Mouse (Mus musculus) embryo, embryonic 9.5 days (tissue): ENCODE data around the gene Pnmal1.

Experiments used
- DNase-seq: peaks from one replicate; pipeline ENCODE4 v3.0.0-alpha.2; 2017; ENCODE audit errors: extremely low spot score

The Pnmal1 gene

DNA sequence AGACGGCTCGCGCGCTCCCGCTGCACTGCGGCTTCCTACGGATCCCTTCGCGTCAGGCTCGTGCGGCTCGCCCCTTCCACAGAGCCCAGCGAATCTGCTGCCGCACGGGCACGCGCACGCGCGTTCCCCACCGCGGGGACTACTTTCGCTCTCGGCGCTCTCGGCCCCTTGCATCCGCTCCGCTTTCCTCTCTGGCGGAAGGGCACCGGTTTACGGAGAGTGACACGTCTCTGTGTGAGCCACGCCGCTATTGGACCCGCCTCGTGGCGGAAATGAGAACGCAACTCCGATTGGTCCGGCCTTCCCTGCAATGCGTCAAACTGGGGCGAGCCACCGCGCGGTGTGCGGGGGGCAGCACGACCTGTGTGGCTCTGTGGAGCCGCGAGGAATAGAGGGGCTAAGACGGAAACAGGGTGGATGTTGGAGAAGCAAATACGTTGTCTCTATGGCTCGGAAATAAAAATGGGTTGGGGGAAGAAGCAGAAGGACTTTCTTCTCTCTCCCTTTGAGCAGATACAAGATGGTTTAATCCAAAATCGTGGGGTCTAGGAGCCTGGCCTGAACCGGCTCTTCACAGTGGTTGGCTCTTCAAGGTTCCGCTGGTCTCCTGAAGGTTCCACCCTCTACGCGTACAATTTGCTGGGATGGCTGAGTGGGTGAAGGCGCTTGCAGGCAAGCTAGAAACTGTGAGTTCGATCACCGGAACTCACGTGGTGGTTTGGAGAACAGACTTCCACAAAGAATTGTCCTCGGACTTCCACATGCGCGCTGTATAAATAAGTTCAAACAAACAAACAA, 35.2 kb upstream of the Pnmal1 start, which contains the start of gene Calm3:
TSS of gene Calm3 (minus strand) at position 78 of the 798 bp plus-strand sequence.
- DNase-seq = peak; percentile 100

DNA sequence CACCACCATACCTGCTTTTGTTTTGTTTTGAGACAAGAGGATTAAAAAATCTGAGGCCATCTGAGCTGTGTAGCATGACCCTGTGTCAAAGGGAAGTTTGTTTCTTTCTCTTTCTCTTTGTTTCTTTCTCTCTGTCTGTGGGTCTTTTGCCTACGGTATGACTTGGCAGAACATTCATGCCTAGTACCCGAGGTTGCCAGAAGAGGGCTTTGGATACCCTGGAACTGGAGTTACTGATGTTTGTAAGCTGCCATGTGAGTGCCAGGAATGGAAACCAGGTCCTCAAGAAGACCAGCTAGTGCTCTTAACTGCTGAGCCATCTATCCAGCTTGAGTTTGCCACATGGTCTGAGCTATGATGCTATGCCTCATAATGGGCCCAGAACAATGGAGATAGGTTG, 31.1 kb upstream of the Pnmal1 start:
- no peak for DNase-seq

DNA sequence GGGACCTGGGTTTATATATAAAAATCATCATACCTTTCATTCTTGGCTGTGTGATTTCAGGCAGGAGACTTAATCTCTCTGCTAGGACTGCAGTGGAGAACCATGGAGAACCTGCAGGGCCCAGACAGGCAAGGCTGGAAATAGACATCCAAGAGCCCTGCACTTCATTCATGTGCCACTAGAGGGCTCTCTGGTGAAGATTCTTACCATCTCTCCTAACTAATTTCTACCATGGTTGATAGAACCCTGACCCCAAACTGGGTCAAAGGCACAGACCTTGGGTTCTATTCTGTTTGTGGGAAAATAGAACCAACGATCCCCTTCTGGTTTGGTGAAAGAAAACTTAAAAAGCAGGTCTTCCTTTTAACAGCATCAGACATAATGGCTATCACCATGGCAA, 28.6 kb upstream of the Pnmal1 start:
- DNase-seq = peak; percentile 68

DNA sequence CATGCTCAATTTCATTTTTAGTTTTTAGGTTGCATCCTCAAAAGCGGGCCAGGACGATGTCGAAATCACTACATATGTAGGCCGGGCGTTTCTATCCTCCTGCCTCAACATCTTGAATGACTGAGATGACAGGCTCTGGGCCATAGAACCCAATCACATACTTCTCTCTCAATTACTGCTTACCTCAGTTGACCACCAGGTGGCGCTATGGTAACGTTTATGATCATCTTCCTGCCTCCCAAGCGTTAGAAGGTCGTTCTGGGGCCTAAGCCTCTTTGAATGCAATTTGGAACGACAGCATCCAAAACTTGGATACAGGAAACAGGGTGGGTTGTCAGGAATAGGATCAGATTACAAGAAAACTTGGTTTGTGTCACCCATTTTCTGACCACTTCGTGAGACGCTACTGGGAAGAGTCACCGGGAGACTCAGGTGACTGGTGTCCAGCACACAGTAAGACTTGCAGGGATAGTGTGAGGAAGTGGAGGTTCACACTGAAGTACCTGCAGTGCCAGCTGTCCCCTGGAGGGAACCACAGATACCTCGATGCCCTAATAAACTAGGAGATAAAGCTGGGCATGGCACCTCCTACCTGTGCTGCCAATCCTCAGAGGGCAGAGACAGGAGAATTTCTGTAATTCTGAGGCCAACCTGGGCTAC, 27.4 kb upstream of the Pnmal1 start:
- DNase-seq = peak; percentile 82

DNA sequence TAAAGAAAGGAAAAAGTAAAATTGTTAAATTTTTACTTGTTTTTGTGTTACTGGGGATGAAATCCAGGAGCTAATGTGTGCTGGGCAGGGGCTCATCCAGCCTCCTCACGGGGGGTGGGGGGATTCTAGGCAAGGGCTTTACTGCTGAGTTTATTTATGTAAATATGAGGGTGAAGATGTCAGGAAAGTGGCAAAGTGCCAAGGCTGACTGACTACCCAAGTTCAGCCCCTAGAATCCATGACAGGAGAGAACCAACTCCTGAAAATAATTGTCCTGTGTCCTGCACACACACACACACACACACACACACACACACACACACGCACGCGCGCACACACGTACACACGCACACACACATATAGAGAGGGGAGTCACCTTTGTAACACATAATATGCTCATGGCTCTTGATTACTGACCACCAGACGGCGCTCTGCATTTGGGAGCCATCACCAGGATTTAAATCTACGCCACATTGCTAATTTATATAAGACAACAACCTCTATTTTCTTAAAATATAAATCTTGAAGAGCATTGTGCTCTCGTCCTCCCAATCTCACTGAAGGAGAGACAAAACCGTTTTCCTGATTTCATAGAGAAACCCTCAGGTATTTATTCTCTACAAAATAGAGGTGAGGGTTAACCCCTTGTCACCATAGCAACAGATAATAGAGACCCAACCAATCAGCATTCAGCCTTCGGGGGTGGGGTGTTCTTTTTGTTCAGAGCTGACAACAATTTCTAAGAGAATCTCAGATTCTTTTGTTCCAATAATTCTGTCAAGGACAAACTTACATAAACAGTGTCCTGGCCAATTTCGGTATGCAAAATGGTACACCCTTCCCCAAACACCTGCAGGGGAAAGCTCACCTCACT, 26.5 kb upstream of the Pnmal1 start:
- no peak for DNase-seq

DNA sequence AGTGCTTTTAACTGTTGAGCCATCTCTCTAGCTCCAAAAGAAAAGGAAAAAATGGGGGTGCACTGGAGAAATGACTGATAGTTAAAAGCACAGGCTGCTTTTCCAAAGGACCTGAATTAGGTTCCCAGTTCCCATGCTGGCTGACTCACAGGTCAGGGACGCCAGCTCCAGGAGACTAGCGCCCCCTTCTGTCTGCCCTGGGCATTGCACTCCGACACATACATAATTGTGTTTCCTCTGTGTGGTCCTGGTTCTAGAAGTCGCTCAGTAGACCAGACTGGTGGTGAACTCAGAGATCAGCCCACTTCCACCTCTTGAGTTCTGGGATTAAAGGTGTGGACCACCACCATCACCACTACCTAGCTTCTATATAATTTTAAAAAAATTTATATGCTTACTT, 22.2 kb upstream of the Pnmal1 start:
- DNase-seq = no peak

DNA sequence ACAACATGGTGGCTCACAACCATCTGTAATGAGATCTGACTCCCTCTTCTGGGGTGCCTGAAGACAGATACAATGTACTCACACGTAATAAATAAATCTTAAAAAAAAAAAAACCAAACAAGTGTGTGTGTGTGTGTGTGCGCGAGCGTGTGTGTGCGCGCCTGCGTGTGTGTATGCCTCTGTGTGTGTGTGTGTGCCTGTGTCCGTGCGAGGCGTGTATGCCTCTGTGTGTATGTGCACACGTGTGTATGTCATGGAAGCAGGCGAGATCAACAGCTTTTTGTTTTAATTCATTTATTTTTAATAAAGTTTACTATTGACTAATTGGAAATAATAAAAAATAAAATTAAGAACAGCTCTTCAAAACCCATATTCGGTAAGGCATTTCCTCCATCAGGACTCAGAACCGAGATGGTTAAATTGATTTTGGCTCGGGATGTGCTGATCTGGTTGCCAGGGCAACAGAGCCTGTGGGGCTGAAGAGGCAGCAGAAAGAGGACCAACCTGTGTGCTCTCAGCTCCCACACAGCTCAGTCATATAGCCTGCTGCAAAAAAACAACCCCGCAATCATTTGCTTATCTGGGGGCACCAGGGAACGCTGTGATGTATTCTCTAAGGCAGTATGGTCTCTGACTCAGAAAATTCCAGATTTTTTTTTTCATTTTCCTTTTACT, 21.2 kb upstream of the Pnmal1 start:
- DNase-seq = no peak

DNA sequence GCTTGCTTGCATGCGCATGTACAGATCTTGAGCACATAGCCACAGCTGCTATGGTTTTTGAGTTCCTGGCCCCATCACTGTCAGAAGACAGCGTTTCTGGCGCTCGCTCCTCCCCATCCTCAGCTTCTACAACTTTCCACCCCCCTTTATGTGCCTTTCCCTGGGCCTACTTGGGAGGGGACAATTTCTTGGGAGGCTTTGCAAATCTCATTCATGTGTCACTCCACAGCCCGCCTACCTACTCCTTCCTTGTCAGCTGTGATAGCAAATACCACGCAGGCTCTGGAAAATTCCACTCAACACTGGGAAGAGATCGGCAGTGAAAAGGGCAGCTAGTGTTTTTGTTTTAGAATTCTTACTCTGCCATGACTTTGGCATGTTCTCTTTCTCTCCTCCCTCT, 19.2 kb upstream of the Pnmal1 start:
- DNase-seq = no peak

DNA sequence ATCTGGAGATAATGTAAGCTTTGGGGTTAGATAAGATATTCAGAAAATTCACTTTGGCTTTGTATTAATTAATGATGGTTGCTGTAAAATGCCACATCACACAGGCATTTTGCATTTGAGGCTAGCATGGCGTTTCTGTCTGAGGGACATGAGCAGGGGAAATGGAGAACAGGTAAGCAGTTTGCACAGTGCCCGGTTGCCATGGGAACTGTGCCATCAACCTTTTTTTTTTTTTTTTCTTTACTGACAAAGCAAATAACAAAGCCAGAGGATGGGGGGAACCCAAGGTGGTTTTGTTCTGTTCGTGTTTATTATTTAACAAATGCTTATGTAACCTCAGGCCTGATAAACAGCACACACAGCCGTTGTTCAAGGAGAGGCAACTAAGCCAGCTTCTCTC, 16.6 kb upstream of the Pnmal1 start:
- no peak for DNase-seq

DNA sequence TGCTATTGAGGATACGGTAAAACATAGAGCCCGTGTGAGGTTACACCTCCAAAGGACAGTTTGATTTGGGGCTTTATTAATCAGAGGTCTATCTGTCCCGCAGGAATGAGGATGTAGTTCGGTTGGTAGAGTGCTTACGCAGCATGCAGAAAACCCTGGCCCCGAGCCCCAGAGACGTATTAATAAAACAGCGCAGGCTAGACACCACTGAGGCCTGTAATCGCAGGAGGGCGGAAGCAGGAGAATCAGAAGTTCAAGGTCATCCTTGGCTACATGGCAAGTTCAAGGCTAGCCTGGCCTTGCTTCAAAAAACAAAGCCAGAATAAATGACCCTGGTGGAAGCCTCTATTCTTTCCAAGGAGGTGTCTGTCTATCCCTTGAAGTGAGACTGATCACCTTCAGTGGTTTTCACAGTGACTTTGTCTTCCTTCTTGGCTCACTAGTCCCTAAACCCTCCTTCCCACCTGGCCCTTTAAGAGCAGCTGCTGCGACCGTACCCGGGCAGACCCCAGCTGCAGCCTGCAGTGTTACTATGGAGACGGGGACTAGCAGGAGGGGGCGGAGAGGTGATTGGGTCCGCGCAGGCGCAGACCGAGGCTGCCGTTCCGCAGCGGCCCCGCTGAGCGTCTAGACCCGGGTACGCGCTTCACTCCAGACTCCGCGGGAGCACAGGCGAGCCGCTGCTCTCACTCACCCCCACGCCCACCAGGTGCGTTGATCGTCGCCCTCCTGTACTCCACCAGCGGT, 15.2 kb upstream of the Pnmal1 start, which contains the start of gene Pnmal2:
TSS of gene Pnmal2 (plus strand) at position 622 of the 747 bp plus-strand sequence.
- peak; percentile 91 for DNase-seq

DNA sequence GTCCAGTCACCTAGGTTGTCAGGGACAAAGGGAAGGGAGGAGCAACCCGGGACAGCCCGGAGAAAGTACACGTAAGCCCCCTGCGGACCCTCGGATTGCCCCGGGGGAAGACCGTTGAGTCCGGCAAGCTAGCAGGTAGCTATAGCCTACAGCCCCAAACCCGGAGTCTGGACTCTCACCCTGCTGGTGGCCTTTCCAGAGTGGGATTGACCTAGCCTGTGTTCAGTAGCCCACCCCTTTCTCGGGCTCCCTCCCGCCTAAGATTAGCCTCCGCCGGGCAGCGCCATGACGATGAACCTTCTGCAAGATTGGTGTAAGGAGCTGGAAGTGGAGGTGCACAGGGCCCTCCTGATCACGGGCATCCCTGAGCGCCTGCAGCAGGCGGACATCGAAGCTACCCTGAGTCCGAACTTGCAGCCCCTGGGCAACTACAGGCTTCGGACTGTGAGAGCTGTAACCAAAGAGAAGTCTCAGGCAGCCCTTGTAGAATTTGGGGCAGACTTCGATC, 14.6 kb upstream of the Pnmal1 start:
- DNase-seq = no peak

DNA sequence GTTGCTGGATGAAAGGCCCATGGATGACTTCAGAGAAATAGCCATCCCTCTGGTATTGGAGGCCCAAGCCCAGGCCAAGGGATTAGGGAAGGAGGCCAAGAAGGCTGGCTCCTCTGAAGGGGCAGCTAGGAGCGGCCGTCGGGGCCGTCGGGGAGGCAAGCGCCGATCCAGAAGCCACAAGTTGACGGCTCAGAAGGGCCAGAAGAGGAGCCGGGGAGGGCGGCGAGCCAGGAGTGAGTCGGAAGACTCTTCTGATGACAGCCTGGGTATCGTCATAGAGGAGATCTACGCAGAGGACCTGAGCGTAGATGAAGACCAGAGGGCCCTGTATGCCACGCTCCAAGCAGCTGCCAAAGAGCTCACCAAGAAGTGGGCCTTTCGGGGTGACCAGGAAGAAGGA, 14.1 kb upstream of the Pnmal1 start:
- DNase-seq = no peak

DNA sequence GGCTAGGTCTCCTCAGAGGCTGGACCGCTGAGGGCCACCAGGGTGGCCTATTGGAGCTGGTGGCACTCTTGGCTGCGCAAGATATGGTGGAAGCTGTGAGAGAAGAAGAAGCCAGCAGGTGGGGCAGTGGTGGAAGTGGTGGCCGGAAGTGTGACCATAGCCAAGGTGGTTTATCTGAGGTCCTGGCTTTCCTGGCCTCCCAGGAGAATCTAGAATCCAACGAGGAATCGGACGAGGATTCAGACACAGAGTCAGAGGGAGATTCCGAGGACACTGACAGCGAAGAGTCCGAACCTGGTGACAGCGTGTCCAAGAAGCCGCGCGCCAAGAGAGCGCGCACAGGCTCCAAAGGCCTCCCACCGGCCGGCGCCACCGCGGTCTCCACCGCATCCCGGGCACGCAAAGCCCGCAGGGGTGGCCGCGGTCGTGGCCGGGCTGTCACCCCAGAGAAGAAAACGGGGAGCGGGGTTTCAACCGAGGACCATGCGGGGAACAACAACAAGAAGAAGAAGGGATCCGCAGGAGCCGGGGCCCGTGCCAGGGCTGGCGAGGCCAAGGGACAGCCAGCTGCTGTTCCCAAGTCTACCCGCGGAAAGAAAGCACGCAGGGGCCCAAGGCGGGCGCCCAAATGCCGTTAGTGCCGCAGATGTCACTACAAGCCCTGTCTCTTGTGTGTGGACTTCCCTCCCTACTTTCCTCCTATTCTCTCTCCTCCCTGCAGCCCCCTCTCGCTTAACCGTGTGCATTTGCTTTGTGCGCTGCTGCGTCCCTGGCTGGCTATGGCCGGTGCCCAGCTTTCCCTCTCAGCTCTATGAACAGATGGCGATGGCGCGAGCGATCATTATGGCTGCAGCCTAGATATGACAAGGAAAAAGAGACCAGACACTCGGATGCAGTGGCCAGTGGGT, 12.8 kb upstream of the Pnmal1 start:
- no peak for DNase-seq

DNA sequence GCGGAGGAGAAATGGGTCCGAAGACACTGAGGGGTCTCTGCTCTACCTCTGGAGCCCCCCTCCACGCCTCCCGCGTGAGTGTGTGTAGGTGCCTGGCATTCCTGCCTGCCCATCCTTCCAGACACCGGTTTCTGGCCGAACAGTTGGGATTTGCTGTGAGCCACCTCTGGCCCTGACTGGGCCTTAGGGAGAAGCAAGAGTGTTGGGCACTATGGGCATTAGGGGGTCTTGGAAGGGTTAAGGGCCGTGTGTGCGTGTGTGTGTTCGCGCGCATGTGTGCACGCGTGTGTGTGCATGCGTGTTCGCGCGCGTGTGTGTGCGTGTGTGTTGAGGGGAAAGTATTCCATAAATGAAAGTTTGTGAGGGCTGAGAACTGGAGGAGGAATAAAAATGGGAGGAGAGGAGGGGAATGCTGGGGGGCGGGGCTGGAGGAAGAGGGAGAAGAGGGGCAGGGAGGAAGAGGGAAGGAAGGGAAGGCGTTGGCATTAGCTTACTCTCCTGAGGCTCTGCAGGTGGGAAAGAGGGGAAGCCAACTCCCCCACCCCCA, 12.1 kb upstream of the Pnmal1 start:
- DNase-seq = no peak

DNA sequence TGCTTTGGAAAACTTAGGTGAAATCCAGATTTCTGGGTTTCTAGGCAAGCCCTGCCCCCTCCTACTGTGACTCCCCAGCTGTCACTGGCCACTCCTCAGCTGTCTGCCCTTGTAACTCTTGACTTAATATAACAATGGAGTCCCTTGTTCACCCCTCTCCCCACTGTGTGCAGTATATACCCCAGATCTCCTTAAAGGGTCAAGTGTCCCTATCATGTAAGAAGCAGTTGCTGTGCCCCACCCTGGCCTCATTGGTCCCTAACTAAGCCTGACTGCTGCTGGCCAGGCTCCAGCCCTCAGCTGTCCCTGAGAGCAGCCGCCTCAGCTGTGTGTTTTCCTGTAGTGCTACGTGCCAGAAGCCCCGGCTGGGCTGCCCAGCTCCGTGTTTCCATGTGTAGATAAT, 11.5 kb upstream of the Pnmal1 start:
- DNase-seq = no peak

DNA sequence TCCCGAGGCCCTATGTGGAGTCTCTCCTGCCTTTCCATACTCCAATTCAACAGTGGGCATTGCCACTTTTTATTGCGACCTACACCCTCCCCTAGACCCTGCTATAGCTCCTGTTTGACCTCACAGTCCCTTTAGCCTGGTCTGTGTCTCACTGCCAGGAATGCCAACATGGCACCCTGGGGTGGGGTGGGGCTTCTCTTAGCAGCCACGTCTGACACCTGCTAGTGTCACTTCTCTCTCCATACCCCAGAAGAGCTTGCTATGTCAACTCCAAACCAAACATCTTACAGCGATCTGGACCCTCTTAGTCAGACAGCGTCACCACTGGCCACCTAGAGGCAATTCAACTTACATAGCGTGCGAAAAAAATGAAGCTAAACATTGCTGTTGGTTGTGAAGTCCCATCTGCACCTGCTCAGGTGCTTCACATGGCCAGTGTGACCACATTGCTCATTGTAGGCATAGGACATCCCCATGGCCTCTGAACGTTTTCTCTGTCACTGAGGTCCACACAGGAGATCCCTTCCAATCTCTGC, 10.5 kb upstream of the Pnmal1 start:
- DNase-seq = no peak

DNA sequence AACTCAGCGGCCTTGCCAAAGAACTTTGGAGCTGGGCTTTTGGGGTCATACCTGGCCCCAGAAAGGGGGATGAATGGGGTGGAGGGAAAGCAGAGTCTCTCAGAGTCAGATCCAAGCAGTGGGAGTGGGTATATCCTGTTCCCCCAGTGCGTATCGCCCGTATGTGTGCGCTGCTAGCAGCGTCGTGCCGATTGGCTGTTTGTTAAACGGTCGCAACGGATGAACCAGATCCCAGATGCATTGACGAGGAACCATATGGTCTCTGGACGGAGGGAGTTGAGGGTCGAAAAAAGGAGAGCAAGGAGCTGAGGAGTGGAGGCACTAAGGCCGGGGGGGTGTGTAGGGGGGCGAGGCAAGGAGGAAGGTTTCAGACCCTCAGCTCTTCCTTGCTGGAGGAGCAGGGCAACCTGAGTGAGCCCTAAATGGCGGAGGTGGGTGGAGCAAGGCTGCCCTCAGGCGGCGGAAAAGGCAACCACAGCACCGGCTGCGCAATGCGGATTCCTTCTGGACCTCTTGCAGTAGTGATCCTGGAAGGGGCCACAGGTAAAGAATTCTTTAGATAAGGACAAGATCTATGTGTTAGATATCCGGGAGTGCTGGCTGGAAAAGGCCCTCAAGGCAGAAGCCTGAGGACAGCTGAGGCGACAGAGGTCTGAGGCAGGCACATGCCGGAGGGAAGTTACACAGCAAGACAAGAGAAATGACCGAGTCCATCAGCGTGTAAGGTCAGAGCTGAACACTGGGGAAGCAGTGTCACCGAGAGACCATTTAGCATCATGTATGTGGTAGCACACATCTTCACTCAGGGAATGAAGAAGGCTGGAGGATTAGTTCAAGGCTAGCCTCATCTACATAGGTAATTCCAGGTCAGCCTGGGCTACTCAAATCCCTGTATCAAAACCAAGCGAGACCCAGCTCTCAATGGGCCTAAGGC, 9.3 kb upstream of the Pnmal1 start:
- DNase-seq = peak; percentile 86
